Mouse (Mus musculus): ENCODE results near the gene Tmem174.

- TF ChIP-seq TAL1 (IDR thresholded peaks at IDR 0.05; ENCODE audit: low read length) (no peak), GATA1 (IDR thresholded peaks at IDR 0.05; ENCODE audit: low read length) (no peak)
These were observed 12.7 kb downstream of the Tmem174 start for GRCm38 (mm10) chr13:98624506-98624905.

Data from erythroblast, embryonic 14.5 days (primary cell).